Mouse (Mus musculus) limb, embryonic 11.5 days (tissue): ENCODE results near the gene Ints14. TPM values are rescaled to one million over a fixed set of nuclear protein-coding genes. Genes with fewer than 3 reads are reported as not detected.
"Not testable (repeated sequence)": the region's sequence is repeated elsewhere in the genome, so short reads cannot be mapped to it uniquely, and the experiment has no call there.

Source experiments
- ATAC-seq: fragments of 200-750 bp; cut with Nextera tagmentation; 2 replicates; pipeline ENCODE4 v1.8.0; 2017; ENCODE audit warnings: low read depth; ENCODE audit not compliant: insufficient number of reproducible peaks, low FRiP score, low TSS enrichment
- DNase-seq: peaks from one replicate; pipeline ENCODE4 v3.0.0-alpha.2; 2015; ENCODE audit warnings: low spot score
- H3K27ac ChIP-seq: fragments of 300-500 bp; sonication (generic); replicated peaks from 2 replicates; pipeline ENCODE4 v1.5.1; 2014; ENCODE audit warnings: low read depth, mild to moderate bottlenecking, low read length
- H3K27me3 ChIP-seq: fragments of 300-500 bp; sonication (generic); 2 replicates; pipeline ENCODE4 v1.6.1; 2014; ENCODE audit warnings: mild to moderate bottlenecking, low read length, mixed read lengths; ENCODE audit not compliant: control insufficient read depth, insufficient read depth
- H3K36me3 ChIP-seq: fragments of 300-500 bp; sonication (generic); 2 replicates; pipeline ENCODE4 v1.6.1; 2014; ENCODE audit warnings: mild to moderate bottlenecking, low read length, moderate library complexity, mixed read lengths; ENCODE audit not compliant: control insufficient read depth, insufficient read depth
- H3K4me1 ChIP-seq: fragments of 300-500 bp; sonication (generic); 2 replicates; pipeline ENCODE4 v1.6.1; 2014; ENCODE audit warnings: low read length, mixed read lengths; ENCODE audit not compliant: control insufficient read depth, insufficient read depth
- H3K4me2 ChIP-seq: fragments of 300-500 bp; sonication (generic); 2 replicates; pipeline ENCODE4 v1.6.1; 2014; ENCODE audit warnings: low read depth, mild to moderate bottlenecking, moderate library complexity; ENCODE audit not compliant: severe bottlenecking
- H3K4me3 ChIP-seq: fragments of 300-500 bp; sonication (generic); 2 replicates; pipeline ENCODE4 v1.5.1; 2014; ENCODE audit warnings: low read depth, low read length
- H3K9ac ChIP-seq: fragments of 300-500 bp; sonication (generic); 2 replicates; pipeline ENCODE4 v1.6.1; 2014; ENCODE audit warnings: mild to moderate bottlenecking, low read length
- H3K9me3 ChIP-seq: fragments of 300-500 bp; sonication (generic); 2 replicates; pipeline ENCODE4 v1.6.1; 2016; ENCODE audit warnings: low read length; ENCODE audit not compliant: control insufficient read depth
- WGBS: fragments of 180-500 bp; shearing (Covaris S2); extraction: QIAGEN DNeasy Blood & Tissue Kit; methylation state at CpG from one replicate; pipeline ENCODE4 v1.1.7; 2014; 5-methylcytosine and 5-hydroxymethylcytosine counted together
- microRNA-seq: library from miRNA; unstranded; fragments of <30 nt; microRNA quantifications from one replicate; pipeline ENCODE4, GENCODE M21; 2016
- polyA plus RNA-seq: library from polyadenylated mRNA; unstranded; fragments of >200 nt; fragmentation: Nextera tagmentation; extraction: Ambion mirVana; gene quantifications from 2 replicates; pipeline ENCODE4 v1.2.1, GENCODE M21; 2014

The Ints14 gene
- polyA plus RNA-seq, 1 experiment from 2014 or later: 77.0 TPM

DNA sequence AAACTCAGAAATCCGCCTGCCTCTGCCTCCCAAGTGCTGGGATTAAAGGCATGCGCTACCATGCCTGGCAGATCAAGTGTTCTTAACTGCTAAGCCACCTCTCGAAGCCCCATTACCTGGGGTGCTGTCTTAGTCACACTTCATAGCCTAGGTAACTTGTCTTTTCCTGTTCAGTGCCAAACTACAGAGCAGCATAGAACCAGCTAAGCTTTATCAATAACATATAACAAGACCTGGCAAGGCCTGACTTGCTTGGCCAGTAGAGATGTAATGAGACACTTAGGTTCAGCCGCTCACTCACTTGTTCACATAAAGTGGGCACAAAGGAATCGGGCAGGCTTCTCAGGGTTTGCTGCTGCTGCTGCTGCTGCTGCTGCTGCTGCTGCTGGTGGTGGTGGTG lies 67.6 kb downstream of the Ints14 start:
- H3K9me3 ChIP-seq: no peaks in the 10 kb centered on the region
- ATAC-seq: no peak
- H3K9ac ChIP-seq: no peak overlapping the region
- no peaks in the 10 kb centered on the region for H3K27me3 ChIP-seq
- no peak overlapping the region for H3K4me2 ChIP-seq
- no peak overlapping the region for H3K4me3 ChIP-seq
- peaks cover 5% of the 10 kb centered on the region; the same call in 1 of the 2 replicates for H3K4me1 ChIP-seq
- H3K27ac ChIP-seq: no peak overlapping the region
- WGBS: 89% methylated on average over 5 of the region's 5 CpGs
- no peak for DNase-seq
- H3K36me3 ChIP-seq: no peaks in the 10 kb centered on the region

GRCm38 (mm10) chr9:65031355-65031754 lies 70.7 kb downstream of the Ints14 start:
- not testable (repeated sequence) for H3K9ac ChIP-seq, H3K27ac ChIP-seq, H3K4me3 ChIP-seq, H3K27me3 ChIP-seq, H3K4me2 ChIP-seq, H3K36me3 ChIP-seq, H3K4me1 ChIP-seq, ATAC-seq, H3K9me3 ChIP-seq, DNase-seq
- 70% methylated on average over 5 of the region's 5 CpGs for WGBS

DNA sequence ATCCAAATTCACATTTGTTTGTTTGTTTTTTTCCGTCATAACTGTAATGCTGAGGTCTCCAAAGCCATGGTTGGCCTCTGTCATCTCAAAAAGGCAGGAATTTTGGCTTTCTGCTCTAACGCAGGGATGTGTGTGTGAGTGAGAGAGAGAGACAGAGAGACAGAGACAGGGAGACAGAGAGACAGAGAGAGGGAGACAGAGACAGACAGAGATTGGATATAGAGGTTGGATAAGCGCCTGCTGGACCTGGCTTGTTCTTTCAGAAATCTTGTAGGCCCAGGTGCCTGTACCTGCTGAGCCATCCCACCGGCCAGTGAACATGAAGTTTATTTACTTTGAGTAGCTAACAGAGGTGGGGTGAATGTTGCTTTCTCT lies 71.2 kb downstream of the Ints14 start:
- no peak overlapping the region; the same call in 1 of the 2 replicates for H3K9ac ChIP-seq
- H3K4me3 ChIP-seq: peak overlapping the region; percentile 100; the same call in 1 of the 2 replicates
- H3K27ac ChIP-seq: no peak overlapping the region
- DNase-seq: no peak
- peaks cover 7% of the 10 kb centered on the region; the same call in 1 of the 2 replicates for H3K4me1 ChIP-seq
- no peaks in the 10 kb centered on the region for H3K9me3 ChIP-seq
- 34% methylated on average over 4 of the region's 4 CpGs for WGBS
- ATAC-seq: no peak
- no peaks in the 10 kb centered on the region for H3K36me3 ChIP-seq
- peak overlapping the region; percentile 21; the same call in 1 of the 2 replicates for H3K4me2 ChIP-seq
- H3K27me3 ChIP-seq: no peaks in the 10 kb centered on the region

GRCm38 (mm10) chr9:65032269-65033108 lies 71.8 kb downstream of the Ints14 start, which contains the start of gene Dpp8:
TSS of gene Dpp8 (plus strand) at chr9:65032414.
- ATAC-seq: peak; percentile 82; the same call in 1 of the 2 replicates
- peak within 1 kb of the TSS; percentile 98 for H3K9ac ChIP-seq
- H3K4me2 ChIP-seq: peak within 1 kb of the TSS; percentile 93
- under 1% methylated on average over 74 of the region's 85 CpGs for WGBS
- peak within 1 kb of the TSS; percentile 54 for H3K27ac ChIP-seq
- H3K36me3 ChIP-seq: no peaks in the 10 kb centered on the region
- H3K4me1 ChIP-seq: peaks cover 7% of the 10 kb centered on the region; the same call in 1 of the 2 replicates
- H3K4me3 ChIP-seq: peak within 1 kb of the TSS; percentile 100
- peak; percentile 96 for DNase-seq
- H3K9me3 ChIP-seq: no peaks in the 10 kb centered on the region
- no peaks in the 10 kb centered on the region for H3K27me3 ChIP-seq

- Histone ChIP-seq H3K27me3 (no peaks in the 10 kb centered on the region), H3K4me3 (no peak overlapping the region), H3K27ac (no peak overlapping the region), H3K4me2 (no peak overlapping the region), H3K4me1 (peaks cover 7% of the 10 kb centered on the region; the same call in 1 of the 2 replicates), H3K9me3 (no peaks in the 10 kb centered on the region), H3K36me3 (peaks cover 16% of the 10 kb centered on the region; the same call in 1 of the 2 replicates), H3K9ac (no peak overlapping the region)
- ATAC-seq (no peak), DNase-seq (no peak)
- WGBS: 97% methylated on average over 1 of the region's 1 CpGs
Measured at GRCm38 (mm10) chr9:65036456-65036855, 75.8 kb downstream of the Ints14 start.

Small RNA genes within 50 kb of the gene (microRNA-seq; reads per million reads assigned to microRNA genes)
- not detected for gene Gm25640

Other genes starting within 250 kb of the Ints14 start
- 222 and 252 TPM in 2 replicates for gene Rab11a, start 223.1 kb upstream of the Ints14 start, polyA plus RNA-seq
- gene Dennd4a, start 149.6 kb upstream of the Ints14 start, polyA plus RNA-seq: 6.3 and 8.2 TPM in 2 replicates
- 0.07 TPM in 2 replicates for gene Slc24a1, start 9.3 kb upstream of the Ints14 start, polyA plus RNA-seq
- 87.2 and 90.9 TPM in 2 replicates for gene Hacd3, start 60.8 kb downstream of the Ints14 start, polyA plus RNA-seq
- 30.5 and 31.1 TPM in 2 replicates for gene Dpp8, start 71.5 kb downstream of the Ints14 start, polyA plus RNA-seq
- gene Igdcc4, start 140.6 kb downstream of the Ints14 start, polyA plus RNA-seq: 13.5 and 15.0 TPM in 2 replicates
- 44.5 and 46.2 TPM in 2 replicates for gene Igdcc3, start 180.3 kb downstream of the Ints14 start, polyA plus RNA-seq
- 7.2 and 8.2 TPM in 2 replicates for gene Parp16, start 234.4 kb downstream of the Ints14 start, polyA plus RNA-seq